Mouse (Mus musculus) megakaryocyte-erythroid progenitor cell, adult 5-6 weeks (primary cell): ENCODE data around the gene Cldn5. TPM values are rescaled to one million over a fixed set of nuclear protein-coding genes. Genes with fewer than 3 reads are reported as not detected.

Experiments used
- ATAC-seq: replicated peaks from 2 replicates; pipeline ENCODE4 v1.8.0; 2016; ENCODE audit warnings: mild to moderate bottlenecking, inconsistent platforms; ENCODE audit not compliant: severe bottlenecking, poor library complexity, low FRiP score, low TSS enrichment
- total RNA-seq, 2 experiments: library from RNA; stranded (forward) in 1 of 2; stranded (reverse) in 1 of 2; fragments of 200-1000, 215-1000 nt in 1 of 2; fragments of >200 nt in 1 of 2; fragmentation: Nextera tagmentation in 1 of 2; gene quantifications; 2 replicates each; pipeline ENCODE4 v1.2.3; 2014 to 2017

Gene Cldn5
- total RNA-seq, 2 experiments from 2014 or later: not detected

DNA sequence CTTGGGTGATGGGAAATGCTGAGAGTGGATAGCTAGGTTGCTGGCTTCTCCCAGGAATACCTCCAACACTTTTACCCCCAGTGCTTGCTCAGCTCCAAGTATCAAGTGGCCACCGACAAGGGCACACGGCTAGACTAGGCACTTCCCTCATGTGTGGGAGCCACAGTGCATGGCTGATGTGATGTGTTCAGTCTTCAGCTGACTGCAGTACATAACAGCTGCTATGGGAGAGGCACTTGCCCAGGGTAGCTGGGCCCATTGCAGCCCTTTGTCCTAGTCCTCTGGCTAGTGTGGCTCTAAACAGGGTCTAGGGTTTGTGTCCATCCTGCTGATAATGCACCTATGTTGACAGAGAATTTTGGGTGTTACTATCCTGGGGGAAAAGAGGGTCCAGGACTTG lies 1.8 kb downstream of the Cldn5 start:
- ATAC-seq: no peak

DNA sequence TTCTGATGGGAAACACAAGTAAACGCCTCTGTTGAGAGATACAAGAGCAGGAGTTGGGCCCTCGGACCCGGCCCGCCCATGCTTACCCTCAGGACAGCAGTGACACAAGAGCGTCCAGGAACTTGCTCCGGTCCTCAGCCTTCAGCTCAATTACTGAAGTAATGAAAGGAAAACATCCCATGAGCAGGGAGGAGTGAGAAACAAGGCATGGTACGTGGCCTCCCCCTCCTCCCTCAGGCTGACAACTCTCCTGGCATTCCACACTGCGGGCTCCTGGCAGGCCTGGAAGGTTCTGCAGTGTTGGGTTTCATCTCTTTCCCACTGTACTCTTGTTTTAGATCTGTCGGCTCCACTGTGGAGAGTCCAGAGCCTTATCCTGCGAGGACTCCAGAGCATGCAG lies 5.2 kb downstream of the Cldn5 start:
- ATAC-seq: no peak

DNA sequence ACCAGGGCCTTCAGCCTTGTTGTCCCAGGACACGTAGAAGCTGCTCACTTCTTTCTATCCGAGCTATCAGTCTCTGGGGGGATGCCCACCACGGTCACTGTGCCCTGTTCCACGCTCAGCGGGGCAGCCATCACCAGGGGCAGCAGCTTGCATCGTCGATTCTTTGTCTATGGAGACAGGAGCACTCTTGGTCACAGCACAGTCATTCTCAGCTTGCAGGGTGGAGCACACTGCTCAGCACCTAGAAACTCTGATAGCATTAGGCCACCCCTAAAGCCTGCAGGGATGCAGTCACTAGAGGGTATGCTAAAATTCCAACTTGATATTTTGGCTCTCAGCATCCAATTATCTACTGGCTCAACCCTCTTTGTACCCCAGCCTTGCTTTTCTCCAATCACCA lies 8.4 kb downstream of the Cldn5 start:
- ATAC-seq: peak; percentile 45

DNA sequence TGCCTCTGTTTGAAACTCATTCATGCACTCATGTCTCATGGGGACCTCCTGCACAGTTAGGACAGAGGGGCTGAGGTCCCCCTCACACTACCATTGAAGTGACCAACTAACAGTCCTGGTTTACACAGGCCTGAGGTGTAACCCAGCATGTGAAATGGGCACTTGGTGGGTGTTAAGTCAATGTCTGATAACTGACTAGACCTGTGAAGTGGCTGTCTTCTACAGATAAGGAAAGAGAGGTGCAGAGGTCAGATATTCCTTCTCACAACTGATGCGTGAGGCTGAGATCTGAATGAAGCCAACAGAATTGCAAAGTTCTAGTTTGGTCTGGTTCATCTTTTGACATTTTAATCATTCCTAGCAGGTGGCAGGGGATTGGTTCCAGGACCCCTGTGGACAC lies 8.8 kb downstream of the Cldn5 start:
- ATAC-seq: peak; percentile 85

DNA sequence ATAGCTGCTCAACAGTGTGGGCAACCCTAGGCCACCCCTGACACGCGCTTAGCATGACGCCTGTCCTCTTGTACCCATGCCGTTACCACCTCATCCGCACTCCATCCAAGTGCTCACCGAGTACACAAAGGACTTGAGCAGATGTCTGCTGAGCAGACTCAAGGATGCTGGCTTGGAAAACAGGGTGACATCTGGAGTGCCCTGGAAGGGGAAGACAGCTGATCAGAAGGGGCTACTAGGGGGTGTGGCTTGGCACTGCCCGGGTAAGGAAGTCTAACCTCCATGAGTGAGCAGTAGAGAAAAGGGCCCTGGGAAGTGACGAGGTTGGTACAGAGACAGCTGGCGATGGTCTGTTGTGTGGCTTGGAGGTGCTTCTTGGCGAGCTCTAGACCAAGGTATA lies 10.0 kb downstream of the Cldn5 start:
- ATAC-seq: no peak

DNA sequence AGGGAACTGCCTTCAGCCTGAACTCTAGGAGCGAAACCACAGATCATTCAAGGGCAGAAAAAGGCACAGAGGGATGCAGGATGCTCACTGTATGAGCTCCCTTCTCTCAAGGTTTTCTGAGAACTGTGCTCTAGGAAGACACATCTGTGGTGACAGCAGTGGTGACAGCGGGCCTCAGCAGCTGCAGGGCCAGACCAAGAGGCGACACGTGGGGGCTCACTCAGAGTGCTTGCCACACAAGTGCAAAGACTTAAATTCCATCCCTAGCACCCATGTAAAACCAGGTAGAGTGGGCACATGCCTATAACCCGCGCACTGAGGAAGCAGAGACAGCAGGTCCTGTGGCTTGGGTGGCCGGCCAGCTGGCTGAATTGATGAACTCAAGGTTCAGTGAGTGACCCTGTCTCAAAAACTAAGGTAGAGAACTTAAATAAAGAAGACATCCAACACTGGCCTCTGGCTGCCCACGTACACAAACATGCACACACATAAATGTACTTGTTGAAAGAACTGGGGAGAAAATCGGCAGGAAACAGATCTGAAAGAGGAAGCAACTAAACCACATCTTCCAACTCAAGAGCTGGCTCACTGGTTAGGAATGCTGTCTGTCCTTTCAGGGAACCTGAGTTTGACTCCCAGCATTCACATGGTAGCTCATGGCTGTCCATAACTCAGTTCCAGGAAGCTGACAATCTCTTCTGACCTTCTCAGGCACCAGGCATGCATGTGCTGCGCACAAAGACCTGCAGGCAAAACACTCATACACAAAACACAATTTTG lies 12.2 kb downstream of the Cldn5 start:
- no peak for ATAC-seq

DNA sequence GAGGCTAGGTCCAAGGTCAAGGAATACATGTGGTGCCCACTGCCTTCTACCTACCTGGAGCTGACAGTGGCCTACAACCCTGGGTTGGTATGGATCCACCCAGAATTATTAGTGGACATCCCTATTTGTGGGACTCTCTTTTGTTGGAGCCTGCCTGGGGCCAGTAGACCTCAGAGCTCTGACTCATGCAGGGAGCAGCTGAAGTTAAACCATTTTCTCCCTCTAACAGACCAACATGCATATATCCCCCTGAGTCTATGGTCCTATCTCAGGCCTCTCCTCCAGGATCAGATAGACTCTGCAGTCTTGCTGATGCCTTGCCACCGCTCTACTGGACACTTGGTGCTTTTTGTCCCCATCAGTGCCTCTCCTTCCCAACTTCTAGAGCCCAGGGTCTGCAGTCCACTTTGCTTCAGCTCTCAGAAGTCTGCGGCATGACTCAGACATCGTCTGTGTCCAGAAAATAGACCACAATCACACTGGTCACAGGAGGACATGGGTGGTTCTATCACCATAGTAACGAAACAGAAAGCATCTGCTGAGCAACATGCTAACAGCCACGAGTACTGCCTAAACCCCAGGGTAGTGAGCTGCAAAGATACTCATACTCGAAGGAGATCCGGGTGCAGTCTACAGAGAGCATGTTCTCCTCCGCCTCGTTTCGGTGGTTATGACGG lies 18.7 kb downstream of the Cldn5 start:
- no peak for ATAC-seq

DNA sequence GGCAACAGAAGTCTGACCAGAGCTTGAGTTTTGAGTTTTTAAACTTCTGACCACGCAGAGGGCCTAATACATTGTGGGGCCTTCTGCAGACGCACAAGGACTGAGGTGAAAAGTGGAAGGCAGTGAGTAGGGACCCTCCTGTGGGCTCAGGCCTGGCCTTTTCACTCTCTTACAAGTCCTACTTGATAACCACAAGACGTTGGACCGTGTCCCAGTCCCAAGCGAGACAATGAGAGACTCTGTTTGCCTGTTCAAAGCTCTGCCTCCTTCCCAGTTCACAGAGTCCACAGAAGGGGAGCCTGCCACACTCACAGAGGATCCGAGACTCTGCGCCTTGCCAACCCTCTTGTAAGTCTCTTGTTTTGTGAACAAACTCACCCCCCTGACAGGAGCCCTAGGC lies 20.0 kb downstream of the Cldn5 start:
- ATAC-seq: no peak

DNA sequence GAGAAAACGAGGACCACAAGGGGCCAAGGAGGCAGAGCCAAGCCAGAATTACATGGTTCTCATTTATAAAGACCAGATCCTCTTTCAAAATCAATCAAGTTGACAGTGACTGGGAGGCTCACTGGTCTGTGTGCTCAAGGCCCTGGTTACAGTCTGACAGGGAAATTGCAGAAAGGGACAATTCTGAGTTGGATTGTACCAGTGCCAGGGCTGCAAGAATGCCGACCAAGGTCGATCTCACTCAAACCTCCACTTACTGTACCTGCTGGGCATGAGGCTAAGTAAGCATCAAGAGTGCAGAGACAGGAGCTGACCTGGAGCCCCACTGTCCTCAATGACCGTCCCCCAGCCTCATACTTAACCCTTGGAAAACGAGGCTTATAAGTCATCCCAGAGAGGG lies 21.5 kb downstream of the Cldn5 start:
- no peak for ATAC-seq

DNA sequence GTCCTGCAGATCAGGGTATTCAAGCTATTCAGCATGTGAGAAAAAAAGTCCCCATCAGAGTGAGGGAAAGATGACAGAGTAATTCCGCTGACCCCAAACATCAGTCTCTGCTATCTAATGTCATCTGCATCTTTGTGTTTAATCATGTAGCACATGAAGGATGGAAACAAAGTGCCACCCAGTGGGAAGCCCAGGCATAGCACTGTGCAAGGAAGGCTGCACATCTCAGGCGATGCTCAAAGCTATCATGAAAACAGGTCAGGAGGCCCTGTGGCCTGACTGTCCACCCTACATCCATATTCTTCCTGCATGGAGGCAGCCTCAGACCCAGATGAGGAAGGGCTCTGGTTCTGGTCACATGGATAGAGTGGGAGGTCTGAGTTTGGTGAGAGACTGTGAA lies 22.2 kb downstream of the Cldn5 start:
- 0 out of 2 replicates have a peak, but pooled peaks have one; percentile 49 for ATAC-seq

DNA sequence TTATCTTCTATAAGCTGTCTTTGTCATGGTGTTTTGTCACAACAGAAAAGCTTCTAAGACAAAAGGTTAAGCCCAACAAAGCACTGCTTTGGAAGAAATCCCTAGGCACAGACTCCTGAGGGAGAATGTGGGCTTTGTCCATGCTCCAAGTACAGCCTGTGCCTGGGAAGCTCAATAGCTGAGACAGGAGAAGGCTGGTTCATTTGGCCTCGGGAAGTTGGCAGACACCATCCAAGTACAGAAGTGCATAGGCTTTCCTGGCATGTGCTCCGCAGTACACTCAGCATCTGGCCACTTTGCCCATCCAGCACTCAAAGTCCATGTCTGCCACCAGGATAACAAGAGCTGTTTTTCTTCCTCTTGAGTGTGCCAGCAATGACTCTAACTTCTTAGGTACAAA lies 29.1 kb downstream of the Cldn5 start:
- ATAC-seq: no peak

DNA sequence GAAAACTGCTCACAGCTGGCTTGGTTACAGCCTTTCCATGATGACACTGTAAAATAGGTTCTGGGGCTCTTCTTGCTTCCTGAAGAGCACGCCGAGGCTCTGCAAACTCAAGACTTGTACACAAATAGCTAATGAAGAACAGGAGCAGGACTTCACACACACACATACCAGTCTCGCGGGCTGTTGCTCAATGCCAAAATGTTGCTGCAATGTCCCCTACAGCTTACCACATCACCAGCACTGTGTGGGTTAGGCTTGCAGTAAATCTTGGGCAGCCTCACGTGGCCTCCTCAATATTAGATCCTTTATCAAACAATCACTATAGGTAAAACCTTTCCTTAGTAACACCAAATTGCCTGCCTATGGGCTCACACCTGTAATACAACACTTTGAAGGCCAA lies 32.4 kb downstream of the Cldn5 start:
- ATAC-seq: no peak

DNA sequence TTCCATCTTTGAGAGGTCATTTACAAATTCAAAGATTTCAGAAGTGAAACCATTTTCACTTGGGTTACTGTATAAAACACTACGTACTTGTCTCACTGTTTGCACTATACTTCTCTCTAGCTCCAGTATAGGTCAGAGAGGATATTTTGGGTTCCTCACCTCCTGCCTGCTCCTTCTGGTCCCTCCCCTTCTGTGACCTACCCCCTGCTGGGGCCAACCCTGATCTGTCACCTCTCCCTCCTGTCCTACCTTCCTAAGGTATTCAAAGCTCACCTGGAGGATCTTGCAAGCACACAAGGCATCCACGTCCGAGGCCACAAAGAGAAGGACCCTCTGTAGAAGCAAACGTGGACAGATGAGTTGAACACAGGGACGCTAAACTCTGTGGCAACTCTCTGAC lies 34.4 kb downstream of the Cldn5 start:
- ATAC-seq: peak; percentile 51

DNA sequence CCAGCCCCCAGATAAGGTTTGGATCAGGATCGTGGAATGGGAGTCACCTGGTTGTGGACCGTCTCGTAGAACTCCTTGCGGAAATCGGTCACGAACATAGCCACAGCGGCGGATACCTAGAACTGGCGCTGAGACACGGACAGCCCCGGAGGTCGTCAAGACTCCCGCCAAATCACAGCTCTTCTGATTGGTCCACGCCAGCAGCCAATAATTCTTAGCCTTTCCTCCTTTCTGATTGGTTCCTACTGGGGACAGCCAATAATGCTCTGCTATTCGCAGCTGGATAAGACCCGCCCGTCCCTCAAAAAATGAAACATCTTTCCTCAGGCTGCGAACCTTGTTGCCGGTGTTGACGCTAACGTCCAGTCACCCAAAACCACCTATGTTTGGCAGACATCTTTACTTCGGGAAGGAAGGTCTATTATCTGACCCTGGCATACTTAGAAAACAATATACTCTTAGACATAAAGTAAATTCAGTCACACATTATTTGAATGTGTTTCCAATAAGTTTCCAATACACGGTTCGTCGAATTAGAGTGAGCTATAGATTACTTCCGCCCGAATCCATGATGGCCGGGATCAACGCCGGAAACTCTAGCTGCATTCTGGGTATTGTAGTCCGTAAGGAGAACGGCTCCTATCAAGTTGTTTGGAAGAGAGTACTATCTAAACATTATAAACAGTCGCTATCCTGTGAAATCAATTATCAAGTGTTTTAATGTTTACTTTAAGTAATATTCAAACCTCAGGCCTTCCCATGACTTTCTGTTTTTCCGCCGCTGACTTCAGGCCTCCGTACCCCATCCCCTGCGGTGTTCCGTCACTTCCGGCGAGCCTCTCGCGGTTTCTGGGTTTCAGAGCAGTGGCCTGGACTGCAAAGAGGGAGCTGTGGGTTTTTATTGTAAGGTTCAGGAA lies 35.1 kb downstream of the Cldn5 start, which contains the start of the genes Ufd1 and Cdc45:
Gene Ufd1, plus strand, starts transcription at position 312 of the 917 bp plus-strand sequence.
Gene Cdc45, minus strand, starts transcription at position 520 of the 917 bp plus-strand sequence.
- peak; percentile 94 for ATAC-seq

DNA sequence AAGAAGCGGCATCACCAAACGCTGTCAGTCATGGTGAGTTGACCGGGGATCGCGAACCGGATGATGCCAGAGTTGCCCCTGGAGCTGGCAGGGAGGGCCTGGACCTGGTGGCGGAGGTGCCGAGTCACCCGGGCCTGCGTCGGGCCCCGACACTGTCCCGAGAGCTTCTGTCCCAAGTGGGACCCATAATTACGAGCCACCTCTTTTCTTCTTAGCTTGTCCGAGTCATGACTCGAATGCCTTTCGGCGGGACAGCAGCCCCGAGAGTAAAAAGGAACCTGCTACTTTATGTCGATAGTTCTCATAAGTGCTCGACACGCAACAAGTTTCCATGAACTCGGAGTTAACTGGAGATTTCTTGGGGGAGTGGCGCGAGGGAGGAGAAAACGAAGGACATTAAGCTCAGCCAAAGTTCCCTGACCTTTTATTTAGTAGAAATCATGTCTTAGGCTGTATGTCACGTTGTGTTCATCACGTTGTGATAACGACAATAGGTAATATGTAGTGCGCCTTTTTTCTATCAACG lies 35.8 kb downstream of the Cldn5 start:
- no peak for ATAC-seq

DNA sequence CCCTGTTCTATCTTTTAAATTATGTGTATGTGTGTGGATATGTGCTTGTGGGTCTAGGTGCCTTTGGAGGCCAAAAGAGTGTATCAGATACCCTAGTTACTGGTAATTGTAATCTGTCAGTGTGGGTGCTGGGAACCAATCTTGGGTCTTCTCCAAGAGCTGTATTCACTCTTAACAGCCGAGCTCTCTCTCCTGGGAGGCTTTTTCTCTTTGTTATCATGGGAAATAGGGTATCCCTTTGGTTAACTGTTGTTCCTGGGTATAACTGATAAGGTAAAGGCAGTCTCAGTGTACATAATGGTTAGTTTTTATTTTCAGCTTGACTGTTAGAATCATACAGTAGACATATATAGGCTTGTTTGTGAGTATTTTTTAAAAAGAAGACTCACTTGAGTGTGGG lies 45.7 kb downstream of the Cldn5 start:
- peak; percentile 90 for ATAC-seq

DNA sequence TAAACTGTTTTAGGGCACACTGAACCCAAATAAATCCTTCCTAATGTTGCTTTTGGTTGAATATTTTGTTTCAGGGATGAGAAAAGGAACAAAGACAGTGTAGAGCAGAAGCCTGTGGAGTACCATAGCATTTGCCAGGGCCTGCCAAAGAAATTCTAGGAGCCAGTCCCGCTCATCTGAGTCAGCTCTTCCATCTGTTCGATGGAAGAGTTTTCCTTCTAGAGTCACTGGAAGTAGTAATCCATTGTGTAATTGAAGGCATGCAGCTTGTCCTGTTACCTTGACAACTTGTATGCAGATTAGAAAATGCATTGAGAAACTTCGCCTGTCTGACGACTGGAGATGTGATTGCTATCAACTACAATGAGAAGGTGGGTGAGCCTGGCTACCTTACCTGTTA lies 46.3 kb downstream of the Cldn5 start:
- no peak for ATAC-seq
